23 mouse cellular contexts compared by ENCODE assay signal in genomic region chr12:118841971-118842550, GRCm38 (mm10). TPM values are rescaled to one million over a fixed set of nuclear protein-coding genes. Genes with fewer than 3 reads are reported as not detected.
DNase-seq lines count a peak whose midpoint lies in the region; ATAC-seq and TF ChIP-seq lines count a peak whose summit lies in the region.
"Had no signal": no experiment of that assay in that cellular context is flagged by ENCODE, and none has a peak within 500 bp of the region (broad histone marks: within the 10 kb centered on the region; RNA-seq: fewer than 3 reads in every experiment).

No protein-coding gene starts in this region.

- H3K9ac ChIP-seq in forebrain, postnatal 0 days: no peak overlapping the region
- H3K9ac ChIP-seq in forebrain, embryonic 11.5 days (ENCODE audit: low read length): no peak overlapping the region
- H3K9ac ChIP-seq in midbrain, embryonic 11.5 days (ENCODE audit: low read length): no peak overlapping the region
- no peak overlapping the region for H3K9ac ChIP-seq in midbrain, embryonic 13.5 days (replicated peaks)

- peaks cover 77% of the 10 kb centered on the region for H3K27me3 ChIP-seq in forebrain, postnatal 0 days (ENCODE audit: insufficient read depth, low read length)
- peaks cover 41% of the 10 kb centered on the region for H3K27me3 ChIP-seq in forebrain, embryonic 11.5 days (ENCODE audit: control insufficient read depth, insufficient read depth, low read length)
- peaks cover 82% of the 10 kb centered on the region for H3K27me3 ChIP-seq in midbrain, embryonic 11.5 days (ENCODE audit: control insufficient read depth, insufficient read depth, low read length)
- peaks cover 96% of the 10 kb centered on the region for H3K27me3 ChIP-seq in midbrain, embryonic 13.5 days

- H3K4me1 ChIP-seq in forebrain, postnatal 0 days (ENCODE audit: insufficient read depth): peaks cover 4% of the 10 kb centered on the region; the same call in 1 of the 2 replicates
- H3K4me1 ChIP-seq in forebrain, embryonic 11.5 days (replicated peaks; ENCODE audit: control insufficient read depth, insufficient read depth, low read length): peaks cover 20% of the 10 kb centered on the region; the same call in 1 of the 2 replicates
- peaks cover 29% of the 10 kb centered on the region for H3K4me1 ChIP-seq in midbrain, embryonic 11.5 days (ENCODE audit: control insufficient read depth, insufficient read depth, low read length)
- peaks cover 23% of the 10 kb centered on the region for H3K4me1 ChIP-seq in midbrain, embryonic 13.5 days (replicated peaks)

- no peak overlapping the region for H3K27ac ChIP-seq in forebrain, postnatal 0 days (ENCODE audit: low read depth, low read length)
- H3K27ac ChIP-seq in forebrain, embryonic 11.5 days (ENCODE audit: low read depth, low read length): no peak overlapping the region
- no peak overlapping the region for H3K27ac ChIP-seq in midbrain, embryonic 11.5 days (ENCODE audit: low read depth, low read length)
- H3K27ac ChIP-seq in midbrain, embryonic 13.5 days: no peak overlapping the region
- H3K27ac ChIP-seq: heart, embryonic 10.5 days had no signal

- no peak overlapping the region for H3K4me2 ChIP-seq in forebrain, postnatal 0 days (ENCODE audit: low read depth)
- H3K4me2 ChIP-seq in forebrain, embryonic 11.5 days (ENCODE audit: low read depth, low read length, severe bottlenecking): no peak overlapping the region; the same call in 1 of the 2 replicates
- H3K4me2 ChIP-seq in midbrain, embryonic 11.5 days: no peak overlapping the region
- no peak overlapping the region for H3K4me2 ChIP-seq in midbrain, embryonic 13.5 days (replicated peaks)

- no peak for ATAC-seq in forebrain, postnatal 0 days
- ATAC-seq in forebrain, embryonic 11.5 days (replicated peaks; ENCODE audit: low FRiP score): no peak
- no peak for ATAC-seq in midbrain, embryonic 11.5 days (ENCODE audit: low FRiP score)
- ATAC-seq in midbrain, embryonic 13.5 days: no peak
- ATAC-seq: CD4-positive, CD25-positive, alpha-beta regulatory T cell, adult 4 months; inflammation-experienced regulatory T-cells, adult 6 months; intestine, postnatal 0 days had no signal

- no peak for TF ChIP-seq CTCF in forebrain, postnatal 0 days (IDR thresholded peaks at IDR 0.05; ENCODE audit: low read depth)

- H3K36me3 ChIP-seq in forebrain, postnatal 0 days (ENCODE audit: insufficient read depth): no peaks in the 10 kb centered on the region
- no peaks in the 10 kb centered on the region for H3K36me3 ChIP-seq in forebrain, embryonic 11.5 days (ENCODE audit: control insufficient read depth, insufficient read depth, low read length)
- H3K36me3 ChIP-seq in midbrain, embryonic 11.5 days (ENCODE audit: control insufficient read depth, insufficient read depth, low read length): no peaks in the 10 kb centered on the region
- no peaks in the 10 kb centered on the region for H3K36me3 ChIP-seq in midbrain, embryonic 13.5 days
- H3K36me3 ChIP-seq: forebrain, embryonic 12.5 days; G1E; heart, embryonic 10.5 days had no signal

- 30% methylated on average over 6 of the region's 6 CpGs for WGBS in forebrain, postnatal 0 days
- 12% methylated on average over 6 of the region's 6 CpGs for WGBS in forebrain, embryonic 11.5 days
- 8% methylated on average over 6 of the region's 6 CpGs for WGBS in midbrain, embryonic 11.5 days
- 12% methylated on average over 6 of the region's 6 CpGs for WGBS in midbrain, embryonic 13.5 days

- no peak overlapping the region for H3K4me3 ChIP-seq in forebrain, postnatal 0 days (ENCODE audit: low read depth, low read length)
- no peak overlapping the region; the same call in 1 of the 2 replicates for H3K4me3 ChIP-seq in forebrain, embryonic 11.5 days (ENCODE audit: low read depth, low read length)
- H3K4me3 ChIP-seq in midbrain, embryonic 11.5 days (ENCODE audit: low read depth, low read length): no peak overlapping the region
- no peak overlapping the region for H3K4me3 ChIP-seq in midbrain, embryonic 13.5 days (replicated peaks)

- no peaks in the 10 kb centered on the region for H3K9me3 ChIP-seq in forebrain, postnatal 0 days (ENCODE audit: low read length)
- H3K9me3 ChIP-seq in forebrain, embryonic 11.5 days (ENCODE audit: control insufficient read depth, low read length): no peaks in the 10 kb centered on the region
- H3K9me3 ChIP-seq in midbrain, embryonic 11.5 days (ENCODE audit: control insufficient read depth, low read length): no peaks in the 10 kb centered on the region
- no peaks in the 10 kb centered on the region for H3K9me3 ChIP-seq in midbrain, embryonic 13.5 days
- H3K9me3 ChIP-seq: forebrain, embryonic 12.5 days; heart, embryonic 10.5 days had no signal

- peak; percentile 53 for DNase-seq in embryo, embryonic 10.5 days (ENCODE audit: low spot score)
- DNase-seq in embryo, embryonic 10 days (ENCODE audit: low spot score): no peak
- peak; percentile 54 for DNase-seq in forebrain, postnatal 0 days
- no peak for DNase-seq in forebrain, embryonic 11.5 days (ENCODE audit: low spot score)
- peak; percentile 90 for DNase-seq in midbrain, embryonic 11.5 days (ENCODE audit: low spot score, missing footprints)
- DNase-seq in adrenal gland, adult 18-20 months (ENCODE audit: low spot score in 2 of 2): no peak
- DNase-seq: adrenal gland, postnatal 10 days; B cell, adult 2 months; cerebellum, adult 11-12 months; cerebellum, adult 9-10 months; gastrocnemius, postnatal 10 days; heart, adult 18-20 months; heart, postnatal 10 days; heart, postnatal 4 days had no signal

RNA-seq across cellular contexts. Expression of gene Sp8, which starts 4.1 kb away (rescaled TPM):
- total RNA-seq in forebrain, postnatal 0 days (2014; rRNA removed): 14.4 and 21.1 TPM in 2 replicates
- polyA plus RNA-seq in forebrain, postnatal 0 days (2015; fragmentation: Nextera tagmentation; extraction: Ambion mirVana): 8.1 and 9.2 TPM in 2 replicates
- polyA plus RNA-seq in forebrain, embryonic 11.5 days (2014; fragmentation: Nextera tagmentation; extraction: Ambion mirVana): 21.5 and 24.0 TPM in 2 replicates
- polyA plus RNA-seq in midbrain, embryonic 11.5 days (2014; fragmentation: Nextera tagmentation; extraction: Ambion mirVana): 8.7 and 9.3 TPM in 2 replicates
- 5.7 and 6.5 TPM in 2 replicates for polyA plus RNA-seq in midbrain, embryonic 13.5 days (2015; fragmentation: Nextera tagmentation; extraction: Ambion mirVana)
- total RNA-seq in adrenal gland, adult 18-20 months (2021): not detected
- total RNA-seq: adrenal gland, postnatal 10 days; gastrocnemius, postnatal 4 days; heart, adult 18-20 months; heart, postnatal 10 days; heart, postnatal 4 days had no signal
- polyA plus RNA-seq: CD4-positive, CD25-positive, alpha-beta regulatory T cell, adult 4 months; G1E; heart, embryonic 14.5 days; inflammation-experienced regulatory T-cells, adult 6 months; intestine, postnatal 0 days had no signal

Comparison
In these comparisons a context has a peak if more than half of its experiments do, and no peak if none do; other contexts are left out.
1. DNase-seq: peak in embryo, embryonic 10.5 days (single experiment), forebrain, postnatal 0 days (single experiment) and midbrain, embryonic 11.5 days (single experiment); none in embryo, embryonic 10 days (single experiment), forebrain, embryonic 11.5 days (single experiment) and adrenal gland, adult 18-20 months (0 of 2).